Mouse (Mus musculus): ENCODE results near the gene Tmc8. TPM values are rescaled to one million over a fixed set of nuclear protein-coding genes. Genes with fewer than 3 reads are reported as not detected.
"Not testable (repeated sequence)": the region's sequence is repeated elsewhere in the genome, so short reads cannot be mapped to it uniquely, and the experiment has no call there.

The Tmc8 gene
- polyA plus RNA-seq, 1 experiment from 2014 or later: 0.92 TPM

DNA sequence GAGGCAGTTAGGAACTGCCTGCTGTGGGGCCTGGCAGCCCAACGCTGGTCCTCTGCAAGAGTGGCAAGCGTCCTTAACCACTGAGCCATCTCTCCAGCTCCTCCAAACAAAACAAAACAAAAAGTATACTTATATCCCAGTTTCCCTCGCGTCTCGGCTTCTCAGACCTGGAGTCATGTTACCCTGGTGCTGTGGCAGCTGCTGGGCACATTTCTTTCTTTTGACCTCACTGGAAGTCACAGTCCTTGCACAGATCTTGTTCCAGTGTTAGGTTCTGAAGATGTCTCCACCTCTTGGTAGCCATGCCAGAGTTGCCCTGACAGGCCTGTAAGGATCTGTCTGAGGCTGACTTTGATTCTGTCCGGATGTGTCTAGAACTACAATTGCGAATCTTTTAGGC lies 19.8 kb downstream of the Tmc8 start:
- Histone ChIP-seq H3K27ac (replicated peaks) (no peak overlapping the region), H3K4me3 (no peak overlapping the region), H3K4me1 (peaks cover 2% of the 10 kb centered on the region; the same call in 1 of the 2 replicates), H3K4me2 (replicated peaks) (no peak overlapping the region), H3K9ac (replicated peaks) (no peak overlapping the region), H3K36me3 (no peaks in the 10 kb centered on the region), H3K27me3 (0 out of 2 replicates have a peak, but pooled peaks cover 3% of the 10 kb centered on the region), H3K9me3 (no peaks in the 10 kb centered on the region)
- no peak for ATAC-seq (ENCODE audit: low FRiP score, low read depth)
- 74% methylated on average over 7 of the region's 7 CpGs for WGBS

DNA sequence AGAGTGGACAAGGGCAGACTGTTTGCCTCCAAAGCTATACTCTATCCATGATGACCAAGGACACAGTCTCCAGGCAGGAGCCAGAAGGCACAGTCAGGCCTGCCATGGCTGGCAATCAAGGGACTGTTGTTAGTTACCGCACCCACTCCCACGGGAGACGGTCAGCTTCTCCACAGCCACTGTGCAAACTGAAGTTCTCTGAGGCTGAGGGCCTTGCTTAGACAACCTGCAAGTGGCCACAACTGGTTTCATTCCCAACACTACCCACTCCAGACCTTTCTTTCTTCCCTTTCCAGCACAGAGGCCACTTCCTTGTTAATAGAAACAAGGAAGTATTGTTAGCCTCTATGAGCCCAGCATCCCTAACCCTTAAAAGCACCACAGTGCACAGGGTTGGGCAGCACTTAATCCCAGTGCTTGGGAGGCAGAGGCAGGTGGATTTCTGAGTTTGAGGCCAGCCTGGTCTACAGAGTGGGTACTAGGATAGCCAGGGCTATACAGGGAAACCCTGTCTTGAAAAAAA lies 21.4 kb downstream of the Tmc8 start:
- no peak overlapping the region for H3K27ac ChIP-seq (replicated peaks)
- no peaks in the 10 kb centered on the region for H3K36me3 ChIP-seq
- no peaks in the 10 kb centered on the region; the same call in 1 of the 2 replicates for H3K27me3 ChIP-seq
- ATAC-seq (ENCODE audit: low FRiP score, low read depth): no peak
- H3K9ac ChIP-seq (replicated peaks): no peak overlapping the region
- WGBS: 87% methylated on average over 3 of the region's 3 CpGs
- no peak overlapping the region for H3K4me3 ChIP-seq
- H3K4me2 ChIP-seq (replicated peaks): no peak overlapping the region; the same call in 1 of the 2 replicates
- no peaks in the 10 kb centered on the region for H3K9me3 ChIP-seq
- peaks cover 2% of the 10 kb centered on the region; the same call in 1 of the 2 replicates for H3K4me1 ChIP-seq

DNA sequence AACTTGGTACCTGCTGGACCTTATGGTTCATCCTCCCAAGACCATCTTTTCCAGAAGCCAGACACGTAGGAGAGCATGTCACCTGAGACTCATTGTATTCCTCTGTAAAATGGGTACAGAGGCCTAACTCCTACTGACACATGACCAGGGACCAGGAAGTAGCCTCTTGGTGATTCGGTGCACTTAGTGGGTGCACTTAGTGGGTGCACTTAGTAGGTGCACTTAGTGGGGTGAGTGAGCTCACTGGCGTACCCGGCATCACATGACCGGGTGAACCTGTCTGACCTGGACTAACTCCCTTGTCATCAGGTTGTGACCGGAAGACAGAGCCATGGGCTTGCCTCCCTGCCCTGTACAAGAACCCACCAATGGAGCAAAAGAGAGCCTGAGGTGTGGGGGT lies 24.9 kb downstream of the Tmc8 start:
- ATAC-seq (ENCODE audit: low FRiP score, low read depth): no peak
- Histone ChIP-seq H3K4me2 (replicated peaks) (no peak overlapping the region), H3K9me3 (no peaks in the 10 kb centered on the region), H3K4me3 (no peak overlapping the region), H3K27me3 (peaks cover 25% of the 10 kb centered on the region; the same call in 1 of the 2 replicates), H3K4me1 (peaks cover 22% of the 10 kb centered on the region), H3K27ac (replicated peaks) (no peak overlapping the region), H3K9ac (replicated peaks) (no peak overlapping the region), H3K36me3 (no peaks in the 10 kb centered on the region)
- 95% methylated on average over 6 of the region's 6 CpGs for WGBS

DNA sequence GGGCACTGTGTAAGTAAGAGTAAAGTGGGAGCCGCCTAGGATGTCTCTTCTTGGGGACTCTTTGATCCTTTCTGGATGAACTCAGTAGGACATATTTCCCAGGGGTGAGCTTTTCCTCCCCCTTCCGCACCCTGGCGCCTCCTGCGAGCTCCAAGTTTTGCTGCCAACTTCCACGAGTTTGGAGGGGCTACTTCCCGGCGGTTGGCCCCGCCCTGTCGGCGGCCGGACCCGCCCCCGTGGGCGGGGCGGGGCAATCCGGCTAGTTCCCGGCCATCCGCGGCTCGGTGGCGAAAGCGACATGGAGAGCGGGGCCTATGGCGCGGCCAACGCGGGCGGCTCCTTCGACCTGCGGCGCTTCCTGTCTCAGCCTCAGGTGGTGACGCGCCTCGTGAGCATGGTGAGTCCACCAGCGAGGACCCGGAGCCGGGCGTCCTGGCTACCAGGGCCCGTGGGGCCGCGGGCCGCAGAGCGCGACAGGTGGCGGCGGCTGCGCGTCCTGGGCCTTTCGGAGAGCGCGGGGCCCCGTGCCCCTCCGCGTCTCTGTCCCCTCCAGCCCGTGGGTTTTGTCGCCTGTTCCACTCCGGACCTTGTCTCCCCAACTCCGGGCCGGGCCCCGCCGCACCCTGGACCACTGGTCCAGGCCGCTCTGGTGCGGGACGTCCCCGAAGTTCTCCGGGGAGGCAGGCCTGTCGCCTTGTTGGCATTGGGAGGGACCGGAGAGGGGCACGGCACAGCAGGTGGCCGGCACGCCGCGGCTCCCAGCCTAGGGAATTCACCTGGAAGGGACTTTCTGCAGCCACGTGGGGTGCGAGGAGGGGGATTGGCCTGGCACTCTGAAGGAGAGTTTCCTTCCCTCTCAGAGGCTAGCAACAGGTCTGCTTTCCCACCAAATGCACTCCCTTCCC lies 27.8 kb downstream of the Tmc8 start, which contains the start of the genes Gm20708 and Syngr2:
Gene Gm20708 (plus strand): TSS at position 262 of the 905 bp plus-strand sequence.
Gene Syngr2 (plus strand): TSS at position 262 of the 905 bp plus-strand sequence.
- under 1% methylated on average over 73 of the region's 75 CpGs for WGBS
- peak; percentile 74 for ATAC-seq (ENCODE audit: low FRiP score, low read depth)
- peak within 1 kb of the TSS; percentile 78 for H3K4me3 ChIP-seq
- H3K4me2 ChIP-seq (replicated peaks): peak within 1 kb of the TSS; percentile 95
- no peaks in the 10 kb centered on the region for H3K9me3 ChIP-seq
- H3K9ac ChIP-seq (replicated peaks): peak within 1 kb of the TSS; percentile 76
- peaks cover 9% of the 10 kb centered on the region; the same call in 1 of the 2 replicates for H3K36me3 ChIP-seq
- H3K27me3 ChIP-seq: peaks cover 25% of the 10 kb centered on the region; the same call in 1 of the 2 replicates
- H3K27ac ChIP-seq (replicated peaks): no peak within 1 kb of the TSS
- peaks cover 22% of the 10 kb centered on the region for H3K4me1 ChIP-seq

DNA sequence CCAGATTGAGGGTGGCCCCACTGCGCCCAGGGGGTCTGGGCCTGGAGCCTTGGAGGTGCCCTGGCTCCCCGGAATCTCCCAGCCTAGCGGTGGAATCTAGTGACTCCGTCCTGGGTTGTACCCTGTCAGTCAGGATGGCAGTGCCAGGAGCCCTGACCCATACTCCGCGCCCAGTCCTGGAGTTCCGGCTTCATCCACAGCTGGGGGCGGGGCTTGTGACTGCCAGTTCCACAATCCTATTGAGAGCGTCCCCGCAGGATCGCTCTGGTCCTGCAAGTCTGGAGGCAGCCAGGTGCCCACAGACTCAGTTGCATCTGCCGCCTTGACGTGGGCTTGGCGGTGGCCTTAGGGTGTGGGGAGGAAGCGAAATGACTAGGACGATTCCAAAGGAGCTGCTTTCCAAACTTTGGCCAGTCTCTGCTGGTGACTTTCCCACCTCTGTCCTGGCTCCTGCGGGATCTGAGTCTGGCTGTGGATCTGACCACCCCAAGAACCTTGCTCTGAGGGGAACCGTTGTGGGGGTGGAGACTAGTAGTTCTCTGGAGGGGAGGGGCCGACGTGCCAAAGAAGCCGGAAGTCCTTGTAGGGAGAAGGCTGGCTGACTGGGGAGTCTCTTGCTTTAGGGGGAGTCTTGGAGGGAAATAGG lies 28.6 kb downstream of the Tmc8 start:
- Histone ChIP-seq H3K27ac (replicated peaks) (no peak overlapping the region), H3K9ac (replicated peaks) (peak overlapping the region; percentile 76), H3K4me1 (peaks cover 22% of the 10 kb centered on the region), H3K4me3 (peak overlapping the region; percentile 78), H3K36me3 (peaks cover 17% of the 10 kb centered on the region; the same call in 1 of the 2 replicates), H3K9me3 (no peaks in the 10 kb centered on the region), H3K27me3 (peaks cover 25% of the 10 kb centered on the region; the same call in 1 of the 2 replicates), H3K4me2 (replicated peaks) (peak overlapping the region; percentile 95)
- WGBS: under 1% methylated on average over 21 of the region's 21 CpGs
- peak; percentile 77 for ATAC-seq (ENCODE audit: low FRiP score, low read depth)

DNA sequence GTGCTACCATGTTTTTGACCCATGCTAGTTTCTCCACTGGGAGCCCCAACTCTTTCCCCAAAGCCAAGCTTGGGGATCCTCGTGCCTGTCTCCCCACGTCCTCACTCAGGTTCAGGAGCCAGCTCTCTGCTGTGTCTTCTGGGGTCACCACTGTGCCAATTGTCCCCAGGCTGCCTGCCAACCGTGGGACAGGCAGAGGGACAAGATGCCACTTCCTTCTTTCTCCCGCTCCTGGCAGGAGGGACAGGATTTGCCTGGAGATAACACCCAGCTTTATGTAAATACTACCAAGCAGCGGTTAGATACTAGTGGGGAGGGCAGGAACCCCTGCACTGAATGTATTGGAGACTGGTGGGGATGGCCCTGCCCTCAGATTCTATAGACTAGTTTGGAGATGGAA lies 32.0 kb downstream of the Tmc8 start:
- no peak for ATAC-seq (ENCODE audit: low FRiP score, low read depth)
- 85% methylated on average over 5 of the region's 5 CpGs for WGBS
- peaks cover 22% of the 10 kb centered on the region for H3K4me1 ChIP-seq

DNA sequence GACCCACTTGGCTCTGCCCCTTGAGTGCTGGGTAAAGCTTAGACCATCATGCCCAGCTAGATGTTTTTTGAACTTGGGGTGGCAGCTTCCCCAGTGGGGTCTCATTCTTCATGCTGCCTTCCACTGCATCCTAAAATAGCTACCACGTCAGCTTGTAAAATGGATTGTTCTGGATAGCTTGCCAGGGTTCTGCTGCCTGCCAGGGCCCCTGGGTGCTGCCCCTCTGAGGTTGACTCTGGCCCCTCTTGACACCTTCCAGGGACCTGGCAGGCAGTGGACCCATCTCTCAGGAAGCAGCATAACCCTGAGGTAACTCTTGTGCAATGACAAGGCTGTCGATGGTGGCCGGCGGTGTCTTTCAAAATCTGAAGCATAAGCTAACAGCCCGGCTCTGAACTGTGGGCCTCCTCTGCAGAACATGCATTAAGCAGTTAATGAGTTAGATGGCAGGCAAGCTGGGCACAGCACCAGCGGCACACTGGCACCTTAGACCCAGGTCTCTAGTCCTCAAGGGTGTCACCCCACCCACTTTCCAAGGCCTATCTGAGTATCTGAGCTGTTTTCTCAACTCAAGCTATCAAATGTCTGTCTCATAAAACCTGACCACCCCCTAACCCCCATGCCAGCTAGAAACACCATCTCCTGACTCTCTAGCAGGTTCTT lies 33.0 kb downstream of the Tmc8 start:
- Histone ChIP-seq H3K36me3 (peaks cover 53% of the 10 kb centered on the region), H3K4me1 (peaks cover 21% of the 10 kb centered on the region), H3K4me2 (replicated peaks) (no peak overlapping the region), H3K9me3 (no peaks in the 10 kb centered on the region), H3K9ac (replicated peaks) (no peak overlapping the region), H3K27me3 (peaks cover 13% of the 10 kb centered on the region; the same call in 1 of the 2 replicates), H3K27ac (replicated peaks) (no peak overlapping the region), H3K4me3 (no peak overlapping the region)
- WGBS: 92% methylated on average over 6 of the region's 6 CpGs
- ATAC-seq (ENCODE audit: low FRiP score, low read depth): no peak

More for the DNA sequence above, 32.0 kb downstream of the Tmc8 start:
- no peak overlapping the region for H3K9ac ChIP-seq (replicated peaks)
- no peaks in the 10 kb centered on the region for H3K9me3 ChIP-seq
- peaks cover 22% of the 10 kb centered on the region; the same call in 1 of the 2 replicates for H3K27me3 ChIP-seq
- no peak overlapping the region for H3K4me2 ChIP-seq (replicated peaks)
- H3K4me3 ChIP-seq: no peak overlapping the region
- H3K36me3 ChIP-seq: peaks cover 47% of the 10 kb centered on the region
- H3K27ac ChIP-seq (replicated peaks): no peak overlapping the region

DNA sequence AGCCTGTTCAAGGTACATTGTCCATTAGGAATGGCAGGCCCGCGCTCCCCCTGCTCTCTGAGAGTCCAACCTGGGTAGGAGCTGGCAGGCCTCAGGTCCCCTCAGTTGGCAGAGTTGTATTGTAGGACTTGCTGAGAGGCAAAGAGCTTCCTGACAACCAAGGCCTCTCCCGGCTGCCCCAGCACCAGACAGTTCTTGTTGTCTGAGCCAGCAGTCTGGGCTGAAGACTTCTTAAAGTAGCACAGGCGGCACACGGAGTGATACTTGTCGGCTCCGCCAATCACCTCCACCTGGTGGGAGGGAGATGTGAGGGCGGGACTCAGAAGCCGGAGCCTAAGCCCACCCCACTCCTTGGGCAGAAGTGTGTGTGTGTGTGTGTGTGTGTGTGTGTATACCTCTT lies 34.0 kb downstream of the Tmc8 start:
- not testable (repeated sequence) for H3K9me3 ChIP-seq; H3K4me3 ChIP-seq; ATAC-seq (ENCODE audit: low FRiP score, low read depth)

DNA sequence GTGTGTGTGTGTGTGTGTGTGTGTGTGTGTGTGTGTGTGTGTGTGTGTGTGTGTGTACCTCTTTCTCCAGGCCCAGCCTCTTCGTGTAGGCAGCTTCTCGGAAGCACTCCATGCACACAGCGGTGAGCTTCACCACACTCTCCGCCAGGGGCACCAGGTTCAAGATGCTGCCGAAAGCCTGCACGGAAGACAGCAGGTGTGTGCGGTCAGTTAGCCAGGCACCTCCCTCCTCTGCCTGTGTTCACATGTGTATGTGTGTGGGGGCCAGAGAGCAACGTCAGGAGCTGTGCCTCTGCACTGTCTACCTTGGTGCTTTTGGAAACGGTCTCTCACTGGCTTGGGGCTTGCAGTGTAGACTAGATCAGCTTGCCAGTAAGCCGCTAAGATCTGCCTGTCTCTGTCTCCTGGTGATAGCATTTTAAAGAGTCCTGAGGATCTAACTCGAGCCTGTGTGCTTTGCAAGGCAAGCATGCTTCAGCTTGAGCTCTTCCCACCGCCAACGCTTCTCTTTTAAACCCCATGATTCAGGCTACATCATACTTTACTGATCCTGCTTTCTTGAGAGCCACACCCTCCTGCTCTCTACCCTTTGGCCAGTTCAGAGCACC lies 34.6 kb downstream of the Tmc8 start:
- ATAC-seq (ENCODE audit: low FRiP score, low read depth): no peak
- Histone ChIP-seq H3K27ac (replicated peaks) (no peak overlapping the region), H3K4me1 (peaks cover 11% of the 10 kb centered on the region; the same call in 1 of the 2 replicates), H3K4me2 (replicated peaks) (no peak overlapping the region), H3K9ac (replicated peaks) (no peak overlapping the region), H3K4me3 (no peak overlapping the region), H3K27me3 (no peaks in the 10 kb centered on the region), H3K9me3 (no peaks in the 10 kb centered on the region), H3K36me3 (peaks cover 63% of the 10 kb centered on the region)
- 91% methylated on average over 12 of the region's 13 CpGs for WGBS

More for the DNA sequence above, 34.0 kb downstream of the Tmc8 start:
- not testable (repeated sequence) for H3K4me2 ChIP-seq (replicated peaks); H3K9ac ChIP-seq (replicated peaks); H3K27ac ChIP-seq (replicated peaks); H3K27me3 ChIP-seq
- H3K4me1 ChIP-seq: peaks cover 14% of the 10 kb centered on the region
- 90% methylated on average over 9 of the region's 9 CpGs for WGBS
- peaks cover 57% of the 10 kb centered on the region for H3K36me3 ChIP-seq

DNA sequence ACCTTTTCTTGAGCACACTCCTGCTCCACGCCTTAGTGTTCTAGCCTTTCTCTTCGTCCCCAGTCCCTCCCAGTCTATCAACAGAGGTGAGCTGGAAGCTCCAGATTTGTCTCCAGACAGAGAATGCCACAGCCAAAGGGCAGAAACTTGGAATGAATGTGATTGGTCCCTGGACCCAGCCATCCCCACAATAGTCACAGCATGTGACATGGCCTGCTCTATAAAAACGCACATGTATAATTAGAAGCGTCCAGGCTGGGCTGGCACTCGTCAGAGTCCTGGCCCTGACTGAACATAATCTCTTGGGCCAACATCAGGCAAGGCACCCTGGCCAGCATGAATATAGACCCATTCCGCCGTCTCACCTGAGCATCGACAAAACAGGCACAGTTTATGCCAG lies 37.2 kb downstream of the Tmc8 start:
- Histone ChIP-seq H3K27ac (replicated peaks) (no peak overlapping the region), H3K36me3 (peaks cover 70% of the 10 kb centered on the region), H3K4me1 (peaks cover 14% of the 10 kb centered on the region), H3K4me3 (no peak overlapping the region), H3K4me2 (replicated peaks) (no peak overlapping the region), H3K27me3 (no peaks in the 10 kb centered on the region), H3K9me3 (no peaks in the 10 kb centered on the region), H3K9ac (replicated peaks) (no peak overlapping the region)
- no peak for ATAC-seq (ENCODE audit: low FRiP score, low read depth)
- 76% methylated on average over 8 of the region's 8 CpGs for WGBS

DNA sequence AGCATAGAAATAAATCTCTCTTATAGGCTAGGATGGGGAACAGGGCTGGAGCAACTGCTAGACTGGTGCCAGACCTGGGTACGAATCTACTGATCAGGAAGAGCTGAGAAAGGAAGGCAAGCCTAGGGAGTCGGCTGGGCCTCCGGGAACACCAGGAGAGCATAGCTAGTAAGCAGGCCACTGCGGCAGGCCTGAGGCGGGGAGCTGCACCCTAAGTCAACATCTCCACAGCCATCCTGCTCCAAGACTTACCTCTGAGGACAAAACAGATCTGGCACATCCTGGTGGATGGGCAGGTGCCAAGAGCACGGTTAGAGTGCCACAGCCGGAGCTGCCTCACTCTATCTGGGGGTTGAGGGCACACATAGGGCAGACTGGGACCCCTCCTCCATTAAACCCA lies 38.3 kb downstream of the Tmc8 start:
- H3K4me3 ChIP-seq: no peak overlapping the region
- no peak overlapping the region for H3K27ac ChIP-seq (replicated peaks)
- peaks cover 25% of the 10 kb centered on the region for H3K4me1 ChIP-seq
- H3K4me2 ChIP-seq (replicated peaks): no peak overlapping the region
- 91% methylated on average over 7 of the region's 7 CpGs for WGBS
- no peak for ATAC-seq (ENCODE audit: low FRiP score, low read depth)
- H3K27me3 ChIP-seq: no peaks in the 10 kb centered on the region
- no peaks in the 10 kb centered on the region for H3K9me3 ChIP-seq
- H3K36me3 ChIP-seq: peaks cover 60% of the 10 kb centered on the region
- no peak overlapping the region for H3K9ac ChIP-seq (replicated peaks)

Measured in midbrain, embryonic 12.5 days (tissue).